Mouse (Mus musculus) bone marrow macrophage, adult 2 months (primary cell): ENCODE data around the gene Olfr612.

Experiments
- CTCF ChIP-seq: IDR thresholded peaks from 2 replicates; pipeline ENCODE4 v1.5.1; 2012; ENCODE audit warnings: low read depth, mild to moderate bottlenecking, low read length, moderate library complexity
- POLR2A ChIP-seq: IDR thresholded peaks from 2 replicates; pipeline ENCODE4 v1.6.1; 2012; ENCODE audit warnings: mild to moderate bottlenecking, low read depth, low read length, borderline replicate concordance

- no peak for TF ChIP-seq POLR2A
- TF ChIP-seq CTCF: no peak
Measured at GRCm38 (mm10) chr7:103512022-103512421, 30.5 kb downstream of the Olfr612 start, which contains the start of gene Olfr610.
